Mouse (Mus musculus) small intestine, adult 2 months (tissue): Measurements from ENCODE around the gene Smim11. TPM values are rescaled to one million over a fixed set of nuclear protein-coding genes. Genes with fewer than 3 reads are reported as not detected.
A peak's percentile ranks its signal among the peaks of the same experiment; 100 is the strongest.

ENCODE experiments used
- H3K27ac ChIP-seq: fragments of 200-500 bp; 2 replicates; pipeline ENCODE4 v1.5.1; 2012; ENCODE audit warnings: low read depth, low read length, control low read depth, inconsistent platforms; ENCODE audit not compliant: insufficient read depth
- H3K27me3 ChIP-seq: fragments of 200-500 bp; 2 replicates; pipeline ENCODE4 v1.6.1; 2012; ENCODE audit warnings: mild to moderate bottlenecking, moderate library complexity, low read length, inconsistent platforms; ENCODE audit not compliant: control insufficient read depth, insufficient read depth
- H3K36me3 ChIP-seq: fragments of 200-500 bp; 2 replicates; pipeline ENCODE4 v1.6.1; 2012; ENCODE audit warnings: mild to moderate bottlenecking, low read length, control low read depth, inconsistent platforms; ENCODE audit not compliant: control insufficient read depth, insufficient read depth
- H3K4me1 ChIP-seq: fragments of 200-500 bp; 2 replicates; pipeline ENCODE4 v1.6.1; 2012; ENCODE audit warnings: low read length, inconsistent platforms, mixed read lengths; ENCODE audit not compliant: control insufficient read depth, insufficient read depth, insufficient read length
- H3K4me3 ChIP-seq: fragments of 200-500 bp; 2 replicates; pipeline ENCODE4 v1.5.1; 2012; ENCODE audit warnings: low read depth, mild to moderate bottlenecking, control low read depth, inconsistent platforms, low read length, moderate library complexity
- CTCF ChIP-seq: fragments of 200-500 bp; IDR thresholded peaks from 2 replicates; pipeline ENCODE4 v1.5.1; 2012; ENCODE audit warnings: low read depth, mild to moderate bottlenecking, control low read depth, inconsistent platforms, low read length, moderate library complexity, mixed read lengths; ENCODE audit not compliant: insufficient replicate concordance, insufficient read length; ENCODE audit errors: extremely low read depth
- POLR2A ChIP-seq: fragments of 200-500 bp; IDR thresholded peaks from 2 replicates; pipeline ENCODE4 v1.6.1; 2012; ENCODE audit warnings: low read depth, mild to moderate bottlenecking, control low read depth, inconsistent platforms, low read length, moderate library complexity
- WGBS: fragments of 180-500 bp; shearing (Covaris S2); methylation state at CpG from one replicate; pipeline ENCODE4 v1.1.7; 2018; 5-methylcytosine and 5-hydroxymethylcytosine counted together
- polyA plus RNA-seq: library from polyadenylated mRNA; depleted of rRNA; stranded (reverse); fragments of >200 nt; gene quantifications from 2 replicates; pipeline ENCODE4 v1.2.3, GENCODE M21; 2012; rRNA removed

The Smim11 gene
- 14.6 and 18.2 TPM in 2 replicates for polyA plus RNA-seq

DNA sequence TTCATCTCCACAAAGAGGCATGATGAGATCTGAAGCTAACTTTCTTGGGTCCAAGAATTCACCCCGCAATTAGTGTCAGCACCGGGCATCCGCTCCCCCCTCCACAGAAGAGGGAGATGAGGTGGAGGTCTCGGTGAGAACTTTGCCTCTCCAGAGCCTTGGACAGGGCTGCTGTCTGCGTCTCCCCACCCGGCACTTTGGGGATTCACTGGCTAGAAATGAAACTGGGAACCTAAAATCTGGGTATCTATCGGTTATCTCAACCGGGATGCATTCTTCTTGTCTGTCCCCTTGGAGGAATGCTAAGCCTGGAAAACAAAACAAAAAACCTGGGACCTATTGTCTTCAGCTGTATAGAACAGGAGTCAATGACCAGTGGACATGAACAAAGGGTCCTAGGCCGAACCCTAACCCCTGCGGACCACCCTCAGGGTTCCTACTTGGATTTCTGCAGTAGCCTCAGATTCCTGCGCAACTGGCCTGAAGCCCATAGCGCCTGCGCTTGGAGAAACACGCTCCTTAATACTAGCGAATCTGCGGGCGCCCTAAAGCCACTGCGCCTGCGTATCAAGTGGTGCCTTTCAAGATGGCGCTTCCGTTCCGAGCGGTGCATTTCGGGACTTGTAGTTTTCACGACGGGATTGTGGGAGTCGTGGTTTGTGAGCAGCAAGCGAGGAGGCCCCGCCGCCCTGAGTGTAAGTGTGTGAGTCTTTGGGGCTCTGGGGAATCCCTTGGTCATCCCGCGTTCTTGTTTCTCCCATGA, at the start of gene Smim11:
TSS of gene Smim11 (plus strand) at position 638 of the 763 bp plus-strand sequence.
- Histone ChIP-seq H3K4me1 (peaks cover 10% of the 10 kb centered on the region; the same call in 1 of the 2 replicates), H3K36me3 (peaks cover 2% of the 10 kb centered on the region; the same call in 1 of the 2 replicates), H3K27me3 (no peaks in the 10 kb centered on the region), H3K4me3 (peak within 1 kb of the TSS; percentile 79), H3K27ac (0 out of 2 replicates have a peak within 1 kb of the TSS, but pooled peaks have one; percentile 3)
- TF ChIP-seq CTCF (no peak), POLR2A (peak; percentile 69)
- WGBS, result 6% methylated on average over 32 of the region's 32 CpGs

DNA sequence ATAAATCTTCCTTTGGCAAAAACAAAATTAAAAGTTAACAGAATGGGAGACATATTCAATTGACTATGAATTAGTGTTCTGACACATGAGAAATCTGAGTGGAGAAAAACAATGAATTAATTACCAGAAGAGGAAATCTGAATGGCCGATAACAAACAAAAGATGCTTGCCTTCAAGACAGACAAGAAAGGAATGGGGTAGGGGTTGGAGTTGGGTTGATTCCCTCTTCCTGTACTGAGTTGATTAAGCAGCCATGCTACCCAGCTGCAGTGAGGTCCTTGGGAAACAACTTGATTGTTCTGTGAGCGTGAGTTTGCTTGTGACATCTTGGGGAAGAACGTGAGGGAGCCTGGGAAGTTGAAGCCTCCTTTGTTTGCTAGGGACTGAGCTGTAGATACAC, 46.8 kb upstream of the Smim11 start:
- H3K27ac ChIP-seq, result no peak overlapping the region
- no peaks in the 10 kb centered on the region for H3K36me3 ChIP-seq
- H3K4me3 ChIP-seq, result no peak overlapping the region
- TF ChIP-seq POLR2A, result no peak
- no peaks in the 10 kb centered on the region for H3K4me1 ChIP-seq
- WGBS, result 66% methylated on average over 3 of the region's 3 CpGs
- H3K27me3 ChIP-seq, result no peaks in the 10 kb centered on the region

DNA sequence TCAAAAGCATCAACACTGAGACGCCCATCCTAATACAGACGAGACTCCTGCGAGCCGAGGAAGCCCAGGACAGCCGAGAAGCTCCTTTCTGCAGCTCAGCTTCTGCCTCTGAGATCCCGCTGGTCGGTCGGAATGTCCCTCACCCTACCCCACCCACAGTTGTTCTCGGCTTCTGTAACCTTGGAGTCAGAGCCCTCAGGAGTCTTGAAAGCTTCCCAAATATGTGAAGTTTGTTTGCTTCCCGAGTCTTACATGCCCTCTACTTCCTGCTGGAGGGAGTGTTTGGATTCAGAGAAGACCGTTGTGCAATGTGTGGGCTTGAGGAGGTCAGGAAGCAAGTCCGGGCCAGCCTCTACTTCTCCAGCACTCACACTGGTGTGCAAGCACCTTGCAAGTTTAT, 33.2 kb upstream of the Smim11 start:
- 42% methylated on average over 12 of the region's 12 CpGs for WGBS
- TF ChIP-seq CTCF (no peak), POLR2A (no peak)

DNA sequence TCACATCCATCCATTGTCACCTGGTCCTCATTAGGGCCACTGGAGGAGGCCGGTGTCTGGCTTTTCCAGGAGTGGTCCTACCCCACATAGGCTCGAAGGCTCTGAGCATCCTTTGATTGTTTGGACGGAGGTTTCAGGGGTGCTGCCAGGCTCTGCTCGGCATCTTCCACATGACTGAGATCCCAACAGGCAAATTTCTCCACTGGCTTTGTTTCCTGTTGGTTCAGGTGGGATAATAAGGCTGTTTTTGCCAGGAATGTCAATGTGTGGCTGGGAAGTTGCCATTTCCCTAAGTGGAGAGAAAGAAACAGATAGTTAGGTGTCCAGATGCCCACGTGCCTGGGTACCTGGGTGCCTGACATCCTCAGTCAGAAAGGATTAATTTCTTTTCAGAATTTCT, 26.6 kb upstream of the Smim11 start:
- no peaks in the 10 kb centered on the region for H3K36me3 ChIP-seq
- WGBS, result 86% methylated on average over 5 of the region's 5 CpGs
- no peaks in the 10 kb centered on the region for H3K27me3 ChIP-seq

More for the DNA sequence above, 33.2 kb upstream of the Smim11 start:
- H3K4me3 ChIP-seq, result no peak overlapping the region
- H3K36me3 ChIP-seq, result no peaks in the 10 kb centered on the region
- H3K27ac ChIP-seq, result no peak overlapping the region
- no peaks in the 10 kb centered on the region for H3K4me1 ChIP-seq
- H3K27me3 ChIP-seq, result no peaks in the 10 kb centered on the region

DNA sequence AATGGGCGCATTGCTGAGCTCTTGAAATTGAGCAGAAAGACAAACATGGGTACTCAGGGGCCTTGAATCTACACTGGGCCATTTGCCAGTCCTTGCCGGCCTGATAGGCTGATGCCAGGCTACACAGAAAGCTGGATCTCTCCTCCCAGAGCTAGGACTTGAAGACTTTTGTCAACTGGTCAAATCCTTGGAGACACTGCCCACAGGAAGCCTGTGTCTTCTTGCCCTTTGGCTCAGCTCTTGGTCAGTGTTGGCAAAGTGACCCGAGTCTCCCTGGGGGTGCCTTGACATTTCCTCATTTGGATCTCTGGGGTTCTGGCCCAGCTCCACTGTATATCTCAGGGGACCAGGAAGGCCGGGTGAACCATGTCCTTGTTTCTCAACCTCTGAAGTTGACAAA, 25.6 kb upstream of the Smim11 start:
- Histone ChIP-seq H3K4me3 (no peak overlapping the region), H3K27me3 (no peaks in the 10 kb centered on the region), H3K36me3 (no peaks in the 10 kb centered on the region), H3K4me1 (no peaks in the 10 kb centered on the region), H3K27ac (no peak overlapping the region)
- TF ChIP-seq CTCF (no peak), POLR2A (no peak)
- WGBS, result 67% methylated on average over 4 of the region's 4 CpGs

More for the DNA sequence above, 26.6 kb upstream of the Smim11 start:
- H3K27ac ChIP-seq, result no peak overlapping the region
- no peaks in the 10 kb centered on the region for H3K4me1 ChIP-seq
- no peak for TF ChIP-seq POLR2A
- TF ChIP-seq CTCF, result no peak
- H3K4me3 ChIP-seq, result no peak overlapping the region

DNA sequence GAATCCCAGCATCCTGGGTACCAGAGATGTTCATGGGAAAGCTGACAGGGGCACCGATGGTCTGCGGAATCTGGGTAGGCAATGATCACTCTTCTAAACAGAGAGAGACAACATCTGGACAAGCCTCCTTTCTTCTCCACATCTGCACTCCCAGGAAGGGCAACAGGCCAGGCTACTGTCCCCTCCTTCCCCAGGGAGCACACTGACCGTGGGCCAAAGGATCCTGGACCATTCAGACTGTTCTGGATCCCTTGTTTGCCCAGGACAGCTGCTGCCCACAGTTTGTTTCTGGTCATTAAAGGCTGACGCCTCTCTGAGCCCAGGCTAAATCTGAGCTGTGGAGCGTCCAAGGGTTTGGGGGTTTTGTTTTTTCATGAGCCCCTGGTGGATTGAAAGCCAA, 18.4 kb upstream of the Smim11 start:
- no peak overlapping the region for H3K4me3 ChIP-seq
- TF ChIP-seq CTCF, result no peak
- no peak for TF ChIP-seq POLR2A

DNA sequence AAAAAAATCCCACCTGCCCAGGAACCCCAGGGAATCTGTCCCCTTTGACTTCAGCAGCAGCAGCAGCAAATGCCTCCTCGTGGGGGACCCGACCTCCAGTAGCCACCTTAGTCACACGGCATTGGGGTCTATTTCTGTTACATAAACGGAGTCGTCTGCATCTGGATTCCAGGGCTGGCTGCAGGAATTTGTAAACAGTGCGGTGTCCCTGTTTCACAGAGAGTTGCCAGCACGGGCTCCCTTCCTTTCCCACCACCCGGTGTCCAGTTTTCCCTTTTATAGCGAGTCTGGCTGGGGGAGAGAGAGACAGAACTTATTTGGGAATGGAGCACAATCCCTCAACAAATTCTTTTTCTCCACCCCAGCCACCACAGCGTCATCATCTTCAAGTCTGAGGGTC, 16.0 kb upstream of the Smim11 start:
- Histone ChIP-seq H3K27me3 (no peaks in the 10 kb centered on the region), H3K4me3 (no peak overlapping the region)

More for the DNA sequence above, 18.4 kb upstream of the Smim11 start:
- Histone ChIP-seq H3K4me1 (no peaks in the 10 kb centered on the region), H3K36me3 (no peaks in the 10 kb centered on the region), H3K27me3 (no peaks in the 10 kb centered on the region), H3K27ac (no peak overlapping the region)
- 88% methylated on average over 5 of the region's 5 CpGs for WGBS

More for the DNA sequence above, 16.0 kb upstream of the Smim11 start:
- no peak overlapping the region for H3K27ac ChIP-seq
- H3K4me1 ChIP-seq, result no peaks in the 10 kb centered on the region
- TF ChIP-seq POLR2A, result no peak
- TF ChIP-seq CTCF, result no peak
- WGBS, result 43% methylated on average over 10 of the region's 10 CpGs
- H3K36me3 ChIP-seq, result no peaks in the 10 kb centered on the region
